Mouse (Mus musculus) cerebellum, adult 2 months (tissue): ENCODE data around the gene Npvf. TPM values are rescaled to one million over a fixed set of nuclear protein-coding genes. Genes with fewer than 3 reads are reported as not detected.
A peak's percentile ranks its signal among the peaks of the same experiment; 100 is the strongest.
"Not testable (repeated sequence)": the region's sequence is repeated elsewhere in the genome, so short reads cannot be mapped to it uniquely, and the experiment has no call there.

Experiments
- DNase-seq, 2 experiments: peaks; one replicate each; pipeline ENCODE4 v3.0.0; 2021
- H3K27ac ChIP-seq: fragments of 200-500 bp; 2 replicates; pipeline ENCODE4 v1.5.1; 2012; ENCODE audit warnings: low read length, control low read depth, inconsistent platforms; ENCODE audit not compliant: insufficient read depth
- H3K27me3 ChIP-seq: fragments of 200-500 bp; 2 replicates; pipeline ENCODE4 v1.6.1; 2012; ENCODE audit warnings: inconsistent platforms, mild to moderate bottlenecking, low read length, moderate library complexity; ENCODE audit not compliant: control insufficient read depth, insufficient read depth
- H3K4me1 ChIP-seq: fragments of 200-500 bp; 2 replicates; pipeline ENCODE4 v1.6.1; 2011; ENCODE audit warnings: low read length; ENCODE audit not compliant: control insufficient read depth, insufficient read depth
- H3K4me3 ChIP-seq: fragments of 200-500 bp; replicated peaks from 2 replicates; pipeline ENCODE3; 2011; ENCODE audit warnings: mild to moderate bottlenecking, low read depth, low read length, control low read depth; ENCODE audit not compliant: insufficient read depth
- CTCF ChIP-seq: fragments of 200-500 bp; IDR thresholded peaks from 2 replicates; pipeline ENCODE4 v1.5.1; 2011; ENCODE audit warnings: low read depth, mild to moderate bottlenecking, control low read depth, low read length, moderate library complexity, borderline replicate concordance; ENCODE audit not compliant: insufficient read depth
- POLR2A ChIP-seq: fragments of 200-500 bp; IDR thresholded peaks from 2 replicates; pipeline ENCODE4 v1.6.1; 2011; ENCODE audit warnings: low read length, control low read depth, borderline replicate concordance; ENCODE audit not compliant: insufficient read depth
- WGBS: fragments of 180-500 bp; shearing (Covaris S2); methylation state at CpG from one replicate; pipeline ENCODE4 v1.1.7; 2018; 5-methylcytosine and 5-hydroxymethylcytosine counted together
- polyA plus RNA-seq: library from polyadenylated mRNA; depleted of rRNA; stranded (reverse); fragments of >200 nt; gene quantifications from 2 replicates; pipeline ENCODE4 v1.2.3, GENCODE M21; 2012

Gene Npvf
- polyA plus RNA-seq, 1 experiment, result 0.13 TPM

DNA sequence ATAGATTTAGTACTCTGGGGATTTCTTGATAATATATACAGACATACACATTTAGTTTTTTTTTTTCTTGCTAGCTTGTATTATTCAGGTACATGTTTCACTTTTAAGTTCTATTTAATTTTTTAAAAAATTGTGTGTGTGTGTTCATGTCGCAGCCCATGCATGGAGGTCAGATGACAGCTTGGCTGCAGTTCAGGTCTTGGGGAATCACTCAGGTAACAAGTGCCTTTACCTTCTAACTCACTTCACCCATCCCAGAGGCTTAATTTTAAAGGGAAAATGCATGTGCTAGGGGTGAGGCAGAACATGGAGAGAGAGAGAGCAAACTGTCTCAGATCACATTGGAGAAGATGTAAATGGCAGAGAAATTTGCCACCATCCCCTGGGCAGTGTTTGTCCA lies 2.2 kb upstream of the Npvf start:
- TF ChIP-seq POLR2A, result no peak
- no peak for TF ChIP-seq CTCF
- H3K4me1 ChIP-seq, result peaks cover 29% of the 10 kb centered on the region
- peak in 1 of 2 experiments; percentile 50 for DNase-seq
- 26% methylated on average over 1 of the region's 1 CpGs for WGBS
- no peaks in the 10 kb centered on the region for H3K27me3 ChIP-seq
- H3K27ac ChIP-seq, result peak overlapping the region; percentile 89
- no peak overlapping the region for H3K4me3 ChIP-seq

DNA sequence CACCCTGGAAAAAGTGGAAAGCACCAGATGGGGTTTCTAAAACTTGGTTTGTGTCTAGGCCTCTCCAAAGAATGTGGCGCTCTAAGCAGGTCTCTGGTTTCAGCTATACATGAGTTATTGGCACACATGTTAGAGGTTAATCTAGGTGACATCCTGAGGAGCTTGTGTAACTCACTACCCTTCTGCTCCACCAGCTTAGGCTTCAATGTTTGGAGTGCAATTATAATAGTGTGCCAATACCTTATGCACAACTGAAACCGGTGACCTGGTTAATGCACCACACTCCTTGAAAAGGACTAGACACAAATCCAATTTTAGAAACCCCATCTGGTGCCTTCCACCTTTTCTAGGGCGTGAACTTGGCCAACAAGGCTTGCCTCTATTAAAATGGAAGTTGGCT lies 1.7 kb upstream of the Npvf start:
- Histone ChIP-seq H3K4me3 (no peak overlapping the region), H3K27me3 (no peaks in the 10 kb centered on the region), H3K4me1 (peaks cover 25% of the 10 kb centered on the region), H3K27ac (peak overlapping the region; percentile 44; the same call in 1 of the 2 replicates)
- TF ChIP-seq CTCF (no peak), POLR2A (no peak)
- 15% methylated on average over 3 of the region's 3 CpGs for WGBS
- DNase-seq, result peak; percentile 67 to 94

DNA sequence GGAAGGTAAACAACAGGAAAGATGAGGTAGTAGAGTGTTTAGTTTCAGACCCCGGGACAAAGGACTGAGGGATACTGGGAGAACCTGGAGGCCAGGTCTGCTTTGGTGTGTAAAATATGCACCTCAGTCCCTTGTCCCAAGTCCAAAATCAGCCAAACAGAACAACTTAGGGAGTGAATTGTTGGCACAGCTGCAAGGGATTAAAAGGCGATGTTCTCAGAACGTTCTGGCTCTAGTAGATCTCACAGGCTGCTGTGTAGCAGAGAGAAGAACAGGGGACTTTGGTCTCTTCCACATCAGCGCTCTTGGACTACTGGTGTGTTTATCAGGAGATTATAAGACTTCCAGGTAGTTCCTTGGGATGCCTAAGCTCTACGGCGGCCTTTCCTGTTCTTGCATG lies 6.6 kb downstream of the Npvf start:
- no peak for TF ChIP-seq CTCF
- no peak for TF ChIP-seq POLR2A
- Histone ChIP-seq H3K27ac (no peak overlapping the region), H3K27me3 (no peaks in the 10 kb centered on the region), H3K4me1 (peaks cover 18% of the 10 kb centered on the region), H3K4me3 (no peak overlapping the region)
- DNase-seq, result no peak
- 80% methylated on average over 6 of the region's 6 CpGs for WGBS

DNA sequence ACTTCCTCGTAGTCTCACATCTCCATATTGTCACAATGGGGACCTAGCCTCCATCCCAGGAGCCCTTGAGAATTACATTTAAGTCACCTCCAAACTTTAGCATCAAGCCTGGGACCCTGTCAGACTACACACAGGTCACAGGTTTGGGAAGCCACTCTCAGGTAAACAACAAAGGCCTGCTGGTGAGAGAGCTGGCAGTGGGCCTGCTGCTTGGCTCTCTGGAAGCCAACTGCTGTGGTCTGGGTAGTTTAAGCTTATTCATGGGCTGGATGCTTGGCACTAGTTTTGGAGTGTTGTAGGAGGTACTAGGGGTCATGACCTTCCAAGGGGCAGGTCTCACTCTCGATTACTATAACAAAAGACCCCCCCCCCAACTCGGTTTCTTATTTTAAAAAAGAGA lies 7.6 kb downstream of the Npvf start:
- H3K4me3 ChIP-seq, result no peak overlapping the region
- H3K27ac ChIP-seq, result no peak overlapping the region
- 38% methylated on average over 3 of the region's 3 CpGs for WGBS
- TF ChIP-seq POLR2A (no peak), CTCF (no peak)
- H3K4me1 ChIP-seq, result peaks cover 23% of the 10 kb centered on the region
- H3K27me3 ChIP-seq, result no peaks in the 10 kb centered on the region
- DNase-seq, result peak; percentile 53 to 70

DNA sequence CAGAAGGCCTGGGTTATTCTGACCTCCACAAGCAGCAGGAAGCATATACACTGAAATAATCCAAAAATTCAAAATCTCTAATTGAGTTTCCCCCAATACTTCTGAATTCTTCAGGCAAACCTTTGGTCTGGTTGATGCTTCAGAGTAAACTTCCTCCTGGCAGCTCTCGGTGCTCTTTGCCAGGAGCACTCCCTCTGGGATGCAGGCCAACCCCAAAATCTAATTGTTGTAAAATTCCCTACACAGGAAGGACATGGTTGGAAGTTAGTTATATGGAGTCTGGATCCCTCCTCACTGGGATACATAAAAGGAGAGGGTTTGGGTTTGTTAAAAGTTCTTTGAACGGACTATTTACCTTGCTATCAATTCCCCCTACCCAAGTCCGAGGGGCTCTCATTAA lies 9.5 kb downstream of the Npvf start:
- peaks cover 23% of the 10 kb centered on the region for H3K4me1 ChIP-seq
- H3K27ac ChIP-seq, result no peak overlapping the region
- TF ChIP-seq POLR2A, result no peak
- TF ChIP-seq CTCF, result no peak
- H3K4me3 ChIP-seq, result no peak overlapping the region
- 61% methylated on average over 3 of the region's 3 CpGs for WGBS
- peak in 1 of 2 experiments; percentile 33 for DNase-seq
- H3K27me3 ChIP-seq, result no peaks in the 10 kb centered on the region

DNA sequence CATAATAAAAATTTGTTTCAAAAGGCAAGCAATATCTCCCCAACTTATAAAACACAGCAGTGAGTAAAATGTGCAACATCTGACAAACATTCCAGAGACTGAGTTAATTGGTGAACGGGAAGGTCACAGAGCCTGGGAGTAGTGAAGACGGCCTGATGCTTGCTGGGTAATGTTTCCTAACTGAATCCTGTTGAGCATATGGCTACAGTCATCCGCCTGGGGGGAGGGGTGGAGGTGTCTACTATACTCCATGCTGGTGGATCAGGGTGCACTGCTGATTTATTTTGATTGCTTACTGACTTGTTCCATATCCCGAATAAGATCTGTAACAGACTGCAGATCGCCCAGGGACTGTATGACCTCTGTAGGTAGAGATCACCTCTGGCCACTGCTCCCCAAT lies 12.3 kb downstream of the Npvf start:
- Histone ChIP-seq H3K4me1 (peaks cover 21% of the 10 kb centered on the region), H3K4me3 (no peak overlapping the region), H3K27ac (no peak overlapping the region), H3K27me3 (no peaks in the 10 kb centered on the region)
- TF ChIP-seq POLR2A (no peak), CTCF (no peak)
- DNase-seq, result peak; percentile 21 to 37
- 40% methylated on average over 5 of the region's 5 CpGs for WGBS

DNA sequence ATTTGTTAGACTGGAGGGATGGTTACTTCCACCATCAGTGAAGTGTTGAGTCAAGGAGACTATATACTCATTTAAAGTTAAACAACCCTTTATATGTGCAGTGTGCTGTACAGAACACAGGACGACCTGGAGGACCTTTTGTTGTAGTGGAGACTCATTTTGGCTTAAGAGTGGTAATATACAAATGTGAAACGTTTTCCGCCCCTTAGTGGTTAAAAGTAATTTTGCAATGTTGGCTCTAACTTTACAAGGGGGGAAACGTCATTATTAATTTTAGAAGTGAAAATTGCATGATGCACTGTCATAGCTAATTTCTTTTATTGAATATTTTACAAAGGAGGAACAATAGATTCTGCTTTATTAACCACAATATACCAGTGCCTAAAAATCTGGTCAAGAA lies 13.9 kb downstream of the Npvf start:
- Histone ChIP-seq H3K27me3 (no peaks in the 10 kb centered on the region), H3K4me1 (peaks cover 14% of the 10 kb centered on the region), H3K27ac (no peak overlapping the region), H3K4me3 (no peak overlapping the region)
- no peak for DNase-seq
- no peak for TF ChIP-seq CTCF
- no peak for TF ChIP-seq POLR2A
- 84% methylated on average over 4 of the region's 4 CpGs for WGBS

DNA sequence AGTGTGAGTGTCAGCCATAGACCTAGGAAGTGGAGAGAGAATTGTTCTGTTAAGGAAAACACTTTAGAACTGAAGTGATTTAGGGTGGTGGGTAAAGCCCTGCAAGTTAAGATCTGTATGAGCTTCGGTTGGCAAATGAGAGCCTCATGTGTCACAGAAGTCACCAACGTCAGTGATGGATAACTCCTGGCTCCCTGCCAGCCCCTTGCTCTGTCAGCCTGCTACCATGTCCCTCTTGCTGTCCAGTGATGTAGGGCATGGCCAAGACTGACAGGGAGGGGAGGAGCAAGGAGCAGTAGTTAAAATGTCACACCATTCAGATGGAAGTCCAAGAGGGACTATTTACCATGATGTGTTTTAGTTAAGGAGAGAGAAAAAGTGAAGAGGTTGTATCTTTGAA lies 14.6 kb downstream of the Npvf start:
- 46% methylated on average over 2 of the region's 2 CpGs for WGBS
- H3K27me3 ChIP-seq, result no peaks in the 10 kb centered on the region
- H3K27ac ChIP-seq, result no peak overlapping the region
- TF ChIP-seq CTCF, result no peak
- TF ChIP-seq POLR2A, result no peak
- DNase-seq, result no peak
- no peak overlapping the region for H3K4me3 ChIP-seq
- peaks cover 8% of the 10 kb centered on the region for H3K4me1 ChIP-seq

DNA sequence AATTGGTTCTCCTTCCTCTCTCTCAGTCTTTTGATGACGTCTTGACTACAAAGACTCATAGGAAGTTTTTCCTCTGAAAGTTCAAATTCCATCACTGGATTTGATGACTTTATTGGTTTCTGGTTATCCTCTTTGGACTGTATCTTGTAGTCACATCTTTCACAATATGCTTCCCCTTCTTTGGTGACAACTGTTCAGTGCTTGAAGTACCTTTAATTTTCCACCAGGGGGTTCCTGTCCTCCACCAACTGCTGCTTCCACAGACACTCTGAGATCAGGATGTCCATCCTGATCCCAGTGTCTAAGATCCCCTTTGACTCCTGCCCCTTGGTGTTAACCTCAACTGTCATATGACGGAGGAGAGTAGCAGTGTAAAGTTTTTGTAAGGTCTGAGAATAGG lies 28.1 kb downstream of the Npvf start:
- not testable (repeated sequence) for H3K4me1 ChIP-seq, H3K27me3 ChIP-seq, H3K27ac ChIP-seq, H3K4me3 ChIP-seq, DNase-seq
- WGBS, result 75% methylated on average over 2 of the region's 2 CpGs

DNA sequence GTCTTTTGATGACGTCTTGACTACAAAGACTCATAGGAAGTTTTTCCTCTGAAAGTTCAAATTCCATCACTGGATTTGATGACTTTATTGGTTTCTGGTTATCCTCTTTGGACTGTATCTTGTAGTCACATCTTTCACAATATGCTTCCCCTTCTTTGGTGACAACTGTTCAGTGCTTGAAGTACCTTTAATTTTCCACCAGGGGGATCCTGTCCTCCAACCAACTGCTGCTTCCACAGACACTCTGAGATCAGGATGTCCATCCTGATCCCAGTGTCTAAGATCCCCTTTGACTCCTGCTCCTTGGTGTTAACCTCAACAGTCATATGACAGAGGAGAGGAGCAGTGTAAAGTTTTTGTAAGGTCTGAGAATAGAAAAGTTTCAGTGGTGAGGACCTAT lies 36.0 kb downstream of the Npvf start:
- not testable (repeated sequence) for DNase-seq, H3K27me3 ChIP-seq, H3K4me3 ChIP-seq, H3K4me1 ChIP-seq, H3K27ac ChIP-seq
- WGBS, result 91% methylated on average over 1 of the region's 1 CpGs
